Mouse (Mus musculus): Measurements from ENCODE around the gene Tmc8. TPM values are rescaled to one million over a fixed set of nuclear protein-coding genes. Genes with fewer than 3 reads are reported as not detected.

Gene Tmc8
- total RNA-seq, 1 experiment: 3.9 TPM

DNA sequence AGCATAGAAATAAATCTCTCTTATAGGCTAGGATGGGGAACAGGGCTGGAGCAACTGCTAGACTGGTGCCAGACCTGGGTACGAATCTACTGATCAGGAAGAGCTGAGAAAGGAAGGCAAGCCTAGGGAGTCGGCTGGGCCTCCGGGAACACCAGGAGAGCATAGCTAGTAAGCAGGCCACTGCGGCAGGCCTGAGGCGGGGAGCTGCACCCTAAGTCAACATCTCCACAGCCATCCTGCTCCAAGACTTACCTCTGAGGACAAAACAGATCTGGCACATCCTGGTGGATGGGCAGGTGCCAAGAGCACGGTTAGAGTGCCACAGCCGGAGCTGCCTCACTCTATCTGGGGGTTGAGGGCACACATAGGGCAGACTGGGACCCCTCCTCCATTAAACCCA lies 38.3 kb downstream of the Tmc8 start:
- no peak overlapping the region for H3K4me3 ChIP-seq (ENCODE audit: insufficient read depth in 1 of 2, low read depth in 1 of 2, low read length in 2 of 2, poor library complexity in 1 of 2, severe bottlenecking in 1 of 2)
- no peak overlapping the region for H3K9ac ChIP-seq (ENCODE audit: insufficient read depth, low read depth, low read length, poor library complexity, severe bottlenecking)
- H3K9me3 ChIP-seq (ENCODE audit: control insufficient read depth, insufficient read depth, low read depth, low read length): no peaks in the 10 kb centered on the region
- H3K4me1 ChIP-seq (ENCODE audit: control insufficient read depth in 2 of 2, insufficient read depth in 2 of 2, low read length in 2 of 2, poor library complexity in 1 of 2): peaks cover 0 to 19% of the 10 kb centered on the region in 2 experiments; a peak in 3 of 4 replicates
- peaks cover 52% of the 10 kb centered on the region for H3K36me3 ChIP-seq (ENCODE audit: control insufficient read depth, insufficient read depth, low read length, poor library complexity, severe bottlenecking)
- TF ChIP-seq ZC3H11A (IDR thresholded peaks at IDR 0.05; ENCODE audit: borderline replicate concordance, low read depth, low read length) (no peak), MAFK (IDR thresholded peaks at IDR 0.05; ENCODE audit: insufficient read depth, low read depth, low read length) (no peak), ZNF384 (IDR thresholded peaks at IDR 0.05; ENCODE audit: low read depth, low read length) (no peak), CHD2 (IDR thresholded peaks at IDR 0.05; ENCODE audit: low read depth, low read length) (no peak)
- no peak for DNase-seq (ENCODE audit: low read depth, low spot score)
- in situ Hi-C loops (cut with MboI; ENCODE audit: low sequenced_read_pairs in 2 of 2, unreplicated experiment in 2 of 2): loop anchor here in 1 of 2 experiments (25.0 kb wide), 1 partner anchor 433 kb away; no protein-coding TSS in a partner anchor
- peak overlapping the region; percentile 9; the same call in 1 of the 2 replicates for H3K27ac ChIP-seq (ENCODE audit: insufficient read depth, low read depth, low read length, poor library complexity, severe bottlenecking)

- in situ Hi-C loops (cut with MboI; ENCODE audit: low sequenced_read_pairs in 2 of 2, unreplicated experiment in 2 of 2): loop anchor here in 1 of 2 experiments (25.0 kb wide), 1 partner anchor 435 kb away; no protein-coding TSS in a partner anchor
- Histone ChIP-seq H3K4me3 (ENCODE audit: insufficient read depth in 1 of 2, low read depth in 1 of 2, low read length in 2 of 2, poor library complexity in 1 of 2, severe bottlenecking in 1 of 2) (no peak overlapping the region), H3K9me3 (ENCODE audit: control insufficient read depth, insufficient read depth, low read depth, low read length) (no peaks in the 10 kb centered on the region), H3K36me3 (ENCODE audit: control insufficient read depth, insufficient read depth, low read length, poor library complexity, severe bottlenecking) (peaks cover 39% of the 10 kb centered on the region), H3K4me1 (ENCODE audit: control insufficient read depth in 2 of 2, insufficient read depth in 2 of 2, low read length in 2 of 2, poor library complexity in 1 of 2) (peaks cover 0 to 17% of the 10 kb centered on the region in 2 experiments; a peak in 3 of 4 replicates), H3K27ac (ENCODE audit: insufficient read depth, low read depth, low read length, poor library complexity, severe bottlenecking) (no peak overlapping the region), H3K9ac (ENCODE audit: insufficient read depth, low read depth, low read length, poor library complexity, severe bottlenecking) (no peak overlapping the region)
- TF ChIP-seq CHD2 (IDR thresholded peaks at IDR 0.05; ENCODE audit: low read depth, low read length) (no peak), HCFC1 (IDR thresholded peaks at IDR 0.05; ENCODE audit: borderline replicate concordance, insufficient read depth, low read length) (no peak), MAFK (IDR thresholded peaks at IDR 0.05; ENCODE audit: insufficient read depth, low read depth, low read length) (no peak), ZC3H11A (IDR thresholded peaks at IDR 0.05; ENCODE audit: borderline replicate concordance, low read depth, low read length) (no peak), ZNF384 (IDR thresholded peaks at IDR 0.05; ENCODE audit: low read depth, low read length) (no peak)
- DNase-seq (ENCODE audit: low read depth, low spot score): no peak
Measured at GRCm38 (mm10) chr11:117821868-117822267, 40.0 kb downstream of the Tmc8 start.

DNA sequence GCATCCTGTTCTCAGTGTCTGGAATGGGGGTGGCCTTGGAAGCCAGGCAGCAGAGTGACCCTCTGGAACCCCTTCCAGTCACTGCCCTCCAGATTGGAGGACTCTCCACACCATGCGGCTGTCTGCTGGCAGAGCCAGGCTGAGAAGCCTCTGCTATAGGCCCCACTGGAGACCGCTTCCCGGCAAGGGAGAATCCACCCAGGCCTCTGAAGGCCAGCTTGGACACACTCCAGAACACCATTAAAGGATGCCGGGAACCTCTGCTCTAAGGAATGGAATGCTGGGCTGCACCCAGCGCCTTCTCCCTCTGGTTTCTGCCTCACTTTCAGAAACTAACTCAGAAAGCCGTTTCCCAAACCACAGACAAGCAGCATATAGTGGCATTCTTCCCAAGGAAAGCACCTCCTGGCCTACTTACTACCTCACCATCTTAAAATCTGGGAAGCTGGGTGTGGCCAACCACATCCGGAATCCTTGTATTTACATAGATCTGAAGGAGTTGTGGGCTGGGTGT lies 40.9 kb downstream of the Tmc8 start:
- H3K4me3 ChIP-seq (ENCODE audit: insufficient read depth in 1 of 2, low read depth in 1 of 2, low read length in 2 of 2, poor library complexity in 1 of 2, severe bottlenecking in 1 of 2): no peak overlapping the region
- DNase-seq (ENCODE audit: low read depth, low spot score): no peak
- peaks cover 36% of the 10 kb centered on the region for H3K36me3 ChIP-seq (ENCODE audit: control insufficient read depth, insufficient read depth, low read length, poor library complexity, severe bottlenecking)
- no peak overlapping the region for H3K27ac ChIP-seq (ENCODE audit: insufficient read depth, low read depth, low read length, poor library complexity, severe bottlenecking)
- in situ Hi-C loops (cut with MboI; ENCODE audit: low sequenced_read_pairs in 2 of 2, unreplicated experiment in 2 of 2): loop anchor here in 1 of 2 experiments (25.0 kb wide), 1 partner anchor 435 kb away; no protein-coding TSS in a partner anchor
- no peaks in the 10 kb centered on the region for H3K9me3 ChIP-seq (ENCODE audit: control insufficient read depth, insufficient read depth, low read depth, low read length)
- H3K9ac ChIP-seq (ENCODE audit: insufficient read depth, low read depth, low read length, poor library complexity, severe bottlenecking): no peak overlapping the region; the same call in 1 of the 2 replicates
- peaks cover 0 to 22% of the 10 kb centered on the region in 2 experiments; a peak in 3 of 4 replicates for H3K4me1 ChIP-seq (ENCODE audit: control insufficient read depth in 2 of 2, insufficient read depth in 2 of 2, low read length in 2 of 2, poor library complexity in 1 of 2)
- no peak for TF ChIP-seq MAFK (IDR thresholded peaks at IDR 0.05; ENCODE audit: insufficient read depth, low read depth, low read length)
- no peak for TF ChIP-seq ZC3H11A (IDR thresholded peaks at IDR 0.05; ENCODE audit: borderline replicate concordance, low read depth, low read length)
- TF ChIP-seq CHD2 (IDR thresholded peaks at IDR 0.05; ENCODE audit: low read depth, low read length): no peak
- no peak for TF ChIP-seq ZNF384 (IDR thresholded peaks at IDR 0.05; ENCODE audit: low read depth, low read length)
- no peak for TF ChIP-seq HCFC1 (IDR thresholded peaks at IDR 0.05; ENCODE audit: borderline replicate concordance, insufficient read depth, low read length)

DNA sequence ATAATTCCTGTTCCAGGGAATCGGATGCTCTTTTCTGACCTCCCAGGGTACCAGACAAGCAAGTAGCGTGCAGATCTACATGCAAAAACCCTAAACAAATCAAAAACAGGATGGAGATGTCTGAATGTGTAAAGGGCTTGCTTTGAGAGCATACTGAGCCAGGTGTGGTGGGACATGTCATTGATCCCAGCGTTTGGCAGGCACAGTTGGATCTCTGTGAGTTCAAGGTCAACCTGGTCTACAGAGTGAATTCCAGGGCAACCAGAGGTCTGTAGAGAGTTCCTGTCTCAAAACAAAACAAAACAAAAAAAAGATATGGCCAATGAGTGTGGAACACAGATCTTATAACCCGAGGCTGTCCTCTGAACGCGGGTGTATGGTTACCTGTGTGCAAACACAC lies 41.5 kb downstream of the Tmc8 start:
- DNase-seq (ENCODE audit: low read depth, low spot score): no peak
- no peak for TF ChIP-seq HCFC1 (IDR thresholded peaks at IDR 0.05; ENCODE audit: borderline replicate concordance, insufficient read depth, low read length)
- no peak for TF ChIP-seq MAFK (IDR thresholded peaks at IDR 0.05; ENCODE audit: insufficient read depth, low read depth, low read length)
- no peak for TF ChIP-seq ZC3H11A (IDR thresholded peaks at IDR 0.05; ENCODE audit: borderline replicate concordance, low read depth, low read length)
- no peak for TF ChIP-seq ZNF384 (IDR thresholded peaks at IDR 0.05; ENCODE audit: low read depth, low read length)
- no peak for TF ChIP-seq CHD2 (IDR thresholded peaks at IDR 0.05; ENCODE audit: low read depth, low read length)
- Histone ChIP-seq H3K27ac (ENCODE audit: insufficient read depth, low read depth, low read length, poor library complexity, severe bottlenecking) (no peak overlapping the region), H3K9ac (ENCODE audit: insufficient read depth, low read depth, low read length, poor library complexity, severe bottlenecking) (no peak overlapping the region; the same call in 1 of the 2 replicates), H3K4me3 (ENCODE audit: insufficient read depth in 1 of 2, low read depth in 1 of 2, low read length in 2 of 2, poor library complexity in 1 of 2, severe bottlenecking in 1 of 2) (no peak overlapping the region), H3K4me1 (ENCODE audit: control insufficient read depth in 2 of 2, insufficient read depth in 2 of 2, low read length in 2 of 2, poor library complexity in 1 of 2) (peaks cover 0 to 22% of the 10 kb centered on the region in 2 experiments; a peak in 3 of 4 replicates), H3K36me3 (ENCODE audit: control insufficient read depth, insufficient read depth, low read length, poor library complexity, severe bottlenecking) (peaks cover 36% of the 10 kb centered on the region), H3K9me3 (ENCODE audit: control insufficient read depth, insufficient read depth, low read depth, low read length) (no peaks in the 10 kb centered on the region)
- in situ Hi-C loops (cut with MboI; ENCODE audit: low sequenced_read_pairs in 2 of 2, unreplicated experiment in 2 of 2): loop anchor here in 1 of 2 experiments (25.0 kb wide), 1 partner anchor 436 kb away; no protein-coding TSS in a partner anchor
